Mouse (Mus musculus) gastrocnemius, postnatal 14 days (tissue): Measurements from ENCODE around the gene Ubxn11. TPM values are rescaled to one million over a fixed set of nuclear protein-coding genes. Genes with fewer than 3 reads are reported as not detected.

Experiments
- DNase-seq: peaks from one replicate; pipeline ENCODE4 v3.0.0; 2021; ENCODE audit warnings: mixed read lengths
- intact Hi-C: fragments of 180-260 bp; cut with DNase I; formaldehyde crosslinking; loops from one replicate; pipeline ENCODE4 v1.15.1; 2025; ENCODE audit warnings: low total_unique reads
- total RNA-seq, 2 experiments: library from RNA; stranded (reverse); gene quantifications; 2 replicates each; pipeline ENCODE4 v1.2.3; 2021

Gene Ubxn11
- total RNA-seq, 2 experiments from 2014 or later, result 0.70 to 1.2 TPM

DNA sequence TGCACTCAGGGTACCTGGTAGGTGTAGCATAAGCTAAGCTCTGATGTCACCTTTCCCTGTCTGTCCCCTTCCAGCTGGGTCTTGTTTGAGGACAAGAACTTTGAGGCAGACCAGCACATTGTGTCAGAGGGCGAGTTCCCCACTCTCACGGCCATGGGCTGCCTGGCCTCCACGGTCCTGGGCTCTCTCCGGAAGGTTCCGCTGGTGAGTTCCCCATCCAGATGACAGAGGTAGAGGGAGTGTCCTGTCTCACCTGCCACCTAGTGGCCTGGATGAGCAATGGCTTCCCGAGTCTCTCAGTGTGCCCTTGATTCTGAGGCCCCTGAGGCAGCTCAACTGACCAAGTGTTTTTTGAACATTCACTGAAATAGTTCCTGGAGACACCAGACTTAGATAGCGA, 15.0 kb upstream of the Ubxn11 start:
- DNase-seq, result no peak
- intact Hi-C loops, result loop anchor here (5.0 kb wide), 1 partner anchor 55 kb away; no protein-coding TSS in a partner anchor

DNA sequence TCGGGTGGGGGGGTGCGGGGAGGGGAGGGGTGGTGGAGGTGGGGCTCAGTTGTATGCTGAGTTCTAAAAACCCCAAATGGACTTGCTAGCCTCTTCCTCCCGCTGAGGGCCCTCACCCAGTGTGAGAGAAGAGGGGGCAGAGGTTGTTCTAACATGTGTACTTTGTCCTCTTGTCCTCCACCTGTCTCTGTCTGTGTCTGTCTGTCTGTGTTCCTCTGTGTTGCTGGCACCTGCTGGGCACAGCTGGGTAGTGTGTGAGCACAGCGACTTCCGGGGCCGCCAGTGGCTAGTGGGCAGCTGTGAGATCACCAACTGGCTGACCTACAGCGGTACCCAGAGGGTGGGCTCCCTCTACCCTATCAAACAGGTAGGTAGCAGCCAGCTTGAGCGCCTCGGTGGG, 13.3 kb upstream of the Ubxn11 start:
- DNase-seq, result no peak
- intact Hi-C loops, result loop anchor here (5.0 kb wide), 1 partner anchor 57 kb away; no protein-coding TSS in a partner anchor

GRCm38 (mm10) chr4:134090521-134091224, 11.7 kb upstream of the Ubxn11 start:
- intact Hi-C loops, result no loop called here

DNA sequence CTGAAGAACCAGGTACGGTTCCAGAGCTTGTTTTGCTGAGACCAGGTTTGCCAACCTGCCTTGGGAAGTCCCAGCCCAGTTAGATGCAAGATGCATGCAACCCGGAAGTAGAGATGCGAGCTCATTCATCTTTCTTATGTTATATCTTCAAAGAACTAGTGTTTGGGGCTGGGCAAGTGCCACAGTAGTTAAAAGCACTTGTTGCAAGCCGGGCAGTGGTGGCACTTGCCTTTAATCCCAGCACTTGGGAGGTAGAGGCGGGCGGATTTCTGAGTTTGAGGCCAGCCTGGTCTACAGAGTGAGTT, 11.2 kb upstream of the Ubxn11 start:
- no peak for DNase-seq
- intact Hi-C loops, result no loop called here

More at GRCm38 (mm10) chr4:134090521-134091224, 11.7 kb upstream of the Ubxn11 start:
- no peak for DNase-seq

DNA sequence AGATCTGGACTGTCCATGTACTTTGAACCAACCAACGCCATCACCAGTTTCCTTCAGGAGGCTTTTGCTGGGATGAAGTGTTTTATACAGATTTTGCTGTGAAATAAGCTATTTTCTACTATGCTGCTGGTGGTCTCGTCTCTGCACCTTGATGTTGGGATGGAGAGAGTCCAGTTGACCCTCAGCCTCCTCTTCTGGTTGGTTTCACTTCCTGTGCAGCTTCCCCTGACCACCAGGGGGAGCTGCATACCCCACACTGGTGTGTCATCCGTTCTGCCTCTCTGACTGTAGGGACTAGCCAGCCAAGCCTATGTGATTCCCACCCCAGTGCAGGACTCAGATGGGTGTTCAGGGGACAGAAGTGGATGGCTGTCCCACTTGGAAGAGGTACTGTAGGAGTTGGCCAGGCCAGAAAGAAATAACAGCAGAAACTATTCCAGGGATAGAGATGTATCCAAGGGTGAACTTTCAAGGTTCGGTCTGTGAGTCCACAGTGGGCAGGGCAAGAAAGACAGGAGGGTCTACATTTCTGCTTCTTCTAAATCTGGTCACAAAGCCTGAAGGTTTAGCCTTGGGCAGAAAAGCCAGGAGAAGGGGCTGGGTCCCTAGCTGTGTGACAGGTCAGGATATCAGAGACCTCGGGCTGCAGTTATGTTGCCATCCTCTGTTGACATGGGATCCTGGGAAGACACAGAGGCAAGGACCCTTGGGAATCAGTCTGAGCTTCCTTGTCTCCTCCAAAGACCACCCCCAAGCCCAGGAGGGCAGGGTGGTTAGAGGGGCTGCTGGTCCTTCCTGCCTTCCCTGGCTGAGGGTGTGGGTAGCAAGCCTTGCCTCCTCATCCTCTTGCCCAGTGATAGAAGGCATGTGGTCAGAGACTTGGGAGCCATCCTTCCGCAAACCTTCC, 9.7 kb upstream of the Ubxn11 start:
- intact Hi-C loops, result no loop called here
- peak; percentile 46 for DNase-seq

DNA sequence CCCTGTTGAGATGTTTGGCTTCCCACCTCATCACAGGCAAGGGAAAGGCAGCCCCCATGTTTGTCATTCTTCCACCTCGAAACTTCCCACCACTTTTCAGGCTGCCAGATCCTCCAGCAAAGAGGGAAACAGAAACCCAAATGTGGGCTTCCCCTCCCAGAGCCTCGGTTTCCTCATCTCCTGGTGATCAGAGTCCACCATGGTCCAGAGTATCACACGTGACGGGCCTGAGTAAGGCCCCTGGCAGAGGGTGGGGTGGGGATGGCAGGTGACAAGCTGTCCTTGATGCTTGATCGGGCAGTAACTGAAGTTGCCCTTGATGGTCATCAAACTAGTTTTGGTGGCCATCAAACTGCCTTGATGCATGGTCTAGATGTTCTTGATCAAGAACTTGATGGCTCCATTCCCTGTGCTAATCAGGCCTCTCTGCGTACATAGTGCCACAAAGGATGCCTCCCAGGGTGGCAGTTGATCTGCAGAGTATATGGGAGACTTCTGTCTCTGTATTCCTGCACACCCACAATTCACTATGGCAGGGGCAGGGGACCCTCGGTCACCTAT, 8.3 kb upstream of the Ubxn11 start:
- no peak for DNase-seq
- intact Hi-C loops, result no loop called here

- DNase-seq, result no peak
- intact Hi-C loops, result no loop called here
Measured at GRCm38 (mm10) chr4:134094923-134095547, 7.3 kb upstream of the Ubxn11 start, which contains the start of gene Cd52. Gene Cd52, minus strand, starts transcription at chr4:134095082.

DNA sequence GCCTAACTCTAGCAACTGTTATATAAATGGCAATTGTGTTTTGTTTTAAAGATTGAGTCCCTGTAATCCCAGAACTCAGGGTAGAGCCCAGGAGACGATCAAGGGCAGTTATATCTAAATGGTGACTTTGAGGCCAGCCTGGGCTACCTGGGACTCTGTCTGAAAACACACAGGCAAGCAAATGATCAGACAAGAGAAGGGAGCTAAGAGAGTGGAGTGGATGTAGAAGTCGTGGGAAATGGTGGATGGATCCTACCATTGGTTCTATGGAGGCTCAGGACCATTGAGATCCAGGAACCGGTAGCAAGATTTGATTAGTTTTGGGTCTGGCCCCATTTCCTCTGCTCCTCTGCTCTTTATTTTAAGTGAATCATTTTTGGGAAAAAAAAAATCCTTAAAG, 6.2 kb upstream of the Ubxn11 start:
- intact Hi-C loops, result no loop called here
- DNase-seq, result no peak

DNA sequence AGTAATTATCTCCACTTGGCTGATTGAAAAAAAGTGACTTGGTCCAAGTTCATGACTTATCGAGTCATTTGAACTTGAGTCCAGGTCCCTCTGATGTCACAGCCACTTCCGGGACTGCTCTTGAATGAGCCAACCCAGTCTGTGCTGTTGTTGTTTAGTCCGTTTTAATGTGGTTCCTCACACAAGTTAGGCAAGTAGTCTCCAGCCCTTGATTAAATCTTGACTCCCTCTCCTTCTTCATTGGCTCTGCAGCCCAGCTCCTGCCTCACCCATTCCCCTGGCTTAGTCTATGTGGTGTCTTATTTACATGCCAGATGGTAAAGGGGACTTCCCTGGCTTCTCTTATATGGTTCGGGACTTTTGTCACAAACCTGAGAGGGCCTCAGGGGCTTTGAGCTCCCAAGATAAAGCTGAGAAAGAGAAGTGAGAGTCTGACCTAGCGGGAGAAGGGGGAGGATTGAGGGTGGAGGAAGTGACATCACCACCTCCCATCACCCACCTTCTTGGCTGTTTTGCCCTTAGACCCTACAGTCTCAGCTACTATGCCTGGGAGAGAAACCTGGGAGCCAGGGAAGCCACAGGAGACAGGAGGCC, 5.3 kb upstream of the Ubxn11 start:
- intact Hi-C loops, result no loop called here
- DNase-seq, result no peak

DNA sequence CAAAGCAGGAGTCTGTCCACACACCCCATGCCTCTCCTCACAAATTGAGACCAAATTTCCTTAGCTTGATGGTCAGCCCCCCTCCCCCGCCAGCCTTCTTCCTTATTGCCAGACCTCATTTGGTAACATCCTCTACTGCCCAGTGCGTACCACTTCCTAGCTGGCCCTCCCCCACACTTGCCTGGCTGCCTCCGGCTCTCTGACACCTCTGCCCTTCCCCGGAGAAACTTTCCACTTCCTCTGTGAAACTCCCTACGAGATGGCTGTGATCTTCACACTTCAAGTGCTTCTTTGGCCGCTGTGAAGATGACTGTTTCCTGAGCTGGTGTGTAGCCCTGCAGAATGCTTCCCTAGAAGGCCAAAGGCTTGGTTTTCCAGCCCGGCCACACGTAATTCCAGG, 3.7 kb upstream of the Ubxn11 start:
- DNase-seq, result no peak
- intact Hi-C loops, result no loop called here

DNA sequence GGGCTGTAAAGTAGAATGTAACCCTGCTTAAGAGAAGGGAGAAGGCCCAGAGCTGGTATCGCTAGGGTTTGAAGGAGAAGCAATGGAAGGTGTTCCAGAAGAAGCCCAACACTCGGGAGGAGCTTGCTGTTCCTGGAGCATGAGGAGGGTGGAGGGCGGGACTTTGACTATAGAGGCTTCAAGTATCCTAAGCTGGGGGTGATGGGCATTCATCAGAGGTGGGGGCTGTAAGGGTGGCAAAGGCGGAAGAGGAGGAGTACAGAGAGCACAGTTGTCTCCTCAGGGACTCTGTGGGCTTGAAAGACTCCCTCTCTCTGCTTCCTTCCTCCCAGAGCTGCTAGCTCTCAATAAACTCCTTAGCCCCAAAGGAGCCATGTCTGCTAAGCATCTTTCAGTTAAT, 2.1 kb upstream of the Ubxn11 start:
- intact Hi-C loops, result no loop called here
- no peak for DNase-seq

GRCm38 (mm10) chr4:134102742-134103119, 361 bp downstream of the Ubxn11 start:
- no peak for DNase-seq
- intact Hi-C loops, result no loop called here

DNA sequence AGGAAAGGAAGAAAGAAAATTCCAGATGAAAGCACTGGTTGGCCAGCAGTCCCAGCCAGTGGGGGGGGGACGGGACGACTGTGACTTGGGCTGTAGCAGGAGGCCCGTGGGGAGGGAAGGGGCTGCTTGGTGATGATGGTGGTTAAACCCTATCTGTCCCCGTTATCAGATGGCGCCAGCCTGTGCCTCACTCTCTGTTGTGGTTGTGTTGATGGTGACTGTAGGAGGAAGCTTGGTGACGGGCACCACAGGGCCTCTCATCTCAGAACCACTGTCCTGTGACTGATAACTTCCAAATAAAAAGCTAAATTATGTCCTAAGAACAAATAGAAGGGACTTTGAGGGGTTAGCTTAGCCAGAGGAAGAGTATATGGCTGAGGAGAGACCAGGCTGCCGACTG, 3.7 kb downstream of the Ubxn11 start:
- intact Hi-C loops, result no loop called here
- DNase-seq, result no peak

- intact Hi-C loops, result no loop called here
Measured at GRCm38 (mm10) chr4:134107730-134108129, 5.4 kb downstream of the Ubxn11 start.

GRCm38 (mm10) chr4:134108196-134108595, 5.8 kb downstream of the Ubxn11 start:
- intact Hi-C loops, result no loop called here
- DNase-seq, result no peak

More at GRCm38 (mm10) chr4:134107730-134108129, 5.4 kb downstream of the Ubxn11 start:
- DNase-seq, result no peak

- DNase-seq, result no peak
- intact Hi-C loops, result no loop called here
Measured at GRCm38 (mm10) chr4:134110653-134111052, 8.3 kb downstream of the Ubxn11 start.

- DNase-seq, result no peak
- intact Hi-C loops, result no loop called here
Measured at GRCm38 (mm10) chr4:134112403-134112802, 10.0 kb downstream of the Ubxn11 start.

GRCm38 (mm10) chr4:134113356-134113994, 11.1 kb downstream of the Ubxn11 start:
- intact Hi-C loops, result no loop called here

DNA sequence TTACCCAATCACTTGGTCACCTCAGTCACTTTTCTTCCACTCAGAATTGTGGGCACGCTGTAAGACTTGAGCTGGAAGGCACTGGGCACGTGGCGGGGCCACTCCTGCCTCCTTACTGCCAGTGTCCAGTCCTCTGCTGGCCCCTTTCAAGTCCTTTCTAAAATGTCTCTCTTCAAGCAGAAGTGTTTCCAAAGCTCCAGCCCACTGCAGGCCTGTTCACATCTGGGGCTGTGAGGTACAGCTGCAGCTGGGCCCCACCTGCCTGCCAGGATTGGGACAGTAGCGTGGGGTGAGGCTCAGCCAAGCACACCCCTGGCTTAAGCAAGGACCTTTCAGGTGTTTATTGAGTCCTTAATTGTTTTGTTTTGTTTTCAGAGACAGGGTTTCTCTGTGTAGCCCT, 11.7 kb downstream of the Ubxn11 start:
- intact Hi-C loops, result no loop called here
- DNase-seq, result no peak

More at GRCm38 (mm10) chr4:134113356-134113994, 11.1 kb downstream of the Ubxn11 start:
- no peak for DNase-seq
